Mouse (Mus musculus) erythroblast, embryonic 14.5 days (primary cell): ENCODE measurements around the gene Aagab. TPM values are rescaled to one million over a fixed set of nuclear protein-coding genes. Genes with fewer than 3 reads are reported as not detected.

Source experiments
- H3K27me3 ChIP-seq: 2 replicates; pipeline ENCODE4 v1.6.1; 2012; ENCODE audit warnings: inconsistent platforms; ENCODE audit not compliant: control insufficient read depth
- H3K36me3 ChIP-seq: 2 replicates; pipeline ENCODE4 v1.6.1; 2012; ENCODE audit warnings: mild to moderate bottlenecking, inconsistent platforms; ENCODE audit not compliant: control insufficient read depth
- H3K4me1 ChIP-seq: 2 replicates; pipeline ENCODE4 v1.6.1; 2012; ENCODE audit warnings: inconsistent platforms; ENCODE audit not compliant: control insufficient read depth
- H3K4me3 ChIP-seq: replicated peaks from 2 replicates; pipeline ENCODE3; 2012; ENCODE audit warnings: moderate library complexity, mild to moderate bottlenecking, inconsistent platforms
- H3K9me3 ChIP-seq: 2 replicates; pipeline ENCODE4 v1.6.1; 2012; ENCODE audit warnings: low read length, inconsistent platforms, mixed read lengths; ENCODE audit not compliant: control insufficient read depth
- GATA1 ChIP-seq: IDR thresholded peaks from 2 replicates; pipeline ENCODE4 v1.6.1; 2012; ENCODE audit warnings: low read length, inconsistent platforms, mixed read lengths
- TAL1 ChIP-seq: IDR thresholded peaks from 3 replicates; pipeline ENCODE4 v1.6.1; 2012; ENCODE audit warnings: low read length, inconsistent platforms, mixed read lengths
- polyA plus RNA-seq: library from polyadenylated mRNA; stranded (reverse); fragments of >175 nt; gene quantifications from 2 replicates; pipeline ENCODE4 v1.2.3, GENCODE M21; 2012

Gene Aagab
- polyA plus RNA-seq, 1 experiment = 0.41 TPM

DNA sequence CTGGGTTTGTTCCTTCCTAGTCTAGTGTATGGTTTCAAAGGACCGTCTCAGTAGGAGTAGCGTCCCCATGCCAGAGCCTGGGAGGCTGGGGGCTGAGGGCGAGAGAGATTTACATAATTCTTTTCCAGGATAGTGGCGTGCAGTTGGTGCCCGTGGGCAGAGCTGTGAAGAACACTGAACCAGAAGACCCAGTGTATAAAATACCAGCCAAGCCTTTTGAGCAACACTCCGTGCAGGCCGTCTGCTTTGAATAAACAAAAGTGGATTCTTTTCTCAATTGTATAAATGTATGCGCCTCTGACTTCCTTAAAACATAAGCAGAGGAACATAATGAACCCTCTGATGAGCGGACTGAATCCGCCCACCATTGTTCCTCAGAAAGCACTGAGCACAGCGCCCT is 30.5 kb downstream of the Aagab start:
- H3K4me3 ChIP-seq = no peak overlapping the region
- no peak for TF ChIP-seq GATA1
- TF ChIP-seq TAL1 = no peak
- H3K4me1 ChIP-seq = no peaks in the 10 kb centered on the region
- no peaks in the 10 kb centered on the region for H3K9me3 ChIP-seq
- H3K27me3 ChIP-seq = no peaks in the 10 kb centered on the region
- H3K36me3 ChIP-seq = peaks cover 89% of the 10 kb centered on the region

DNA sequence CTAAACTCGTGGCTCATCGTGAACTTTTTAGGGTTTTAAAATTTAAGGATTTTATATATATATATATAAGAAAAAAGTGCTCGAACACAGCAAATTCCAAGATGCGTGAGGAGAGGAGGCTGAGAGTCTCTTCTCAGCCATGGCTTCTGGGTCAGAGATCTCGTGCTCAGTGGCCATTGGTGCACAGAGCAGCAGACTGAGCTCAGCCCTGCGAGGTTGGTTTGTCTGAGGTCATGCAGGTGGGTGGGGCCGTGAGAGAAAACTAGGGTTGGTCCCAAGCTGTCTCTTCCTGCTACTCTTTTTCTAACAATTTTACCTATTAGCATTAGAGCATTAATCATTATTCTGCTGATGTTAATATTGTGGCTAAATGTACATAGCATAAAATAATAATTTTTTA is 30.9 kb downstream of the Aagab start:
- no peaks in the 10 kb centered on the region for H3K27me3 ChIP-seq
- TF ChIP-seq GATA1 (no peak), TAL1 (no peak)
- H3K36me3 ChIP-seq = peaks cover 89% of the 10 kb centered on the region
- H3K9me3 ChIP-seq = no peaks in the 10 kb centered on the region
- no peak overlapping the region for H3K4me3 ChIP-seq
- no peaks in the 10 kb centered on the region for H3K4me1 ChIP-seq

DNA sequence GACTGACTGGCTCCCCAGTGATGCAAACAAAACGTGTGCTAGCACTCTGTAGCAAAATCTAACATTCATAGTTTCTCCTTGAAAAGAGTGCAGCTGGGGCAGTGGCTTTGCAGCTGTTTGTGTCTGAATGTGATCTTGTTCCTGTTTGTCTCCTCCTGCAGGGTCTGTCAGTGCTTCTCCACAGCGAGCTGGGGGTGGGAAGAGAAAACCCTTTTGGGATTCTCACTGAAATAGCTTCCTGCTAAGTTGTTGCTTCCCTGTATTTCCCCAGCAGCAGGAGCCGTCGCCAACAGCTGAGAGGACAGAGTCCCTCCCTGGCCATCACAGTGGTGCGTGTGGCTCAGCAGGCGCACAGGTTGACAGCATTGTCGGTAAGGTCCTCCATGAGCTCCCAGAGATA is 33.7 kb downstream of the Aagab start:
- H3K4me1 ChIP-seq = no peaks in the 10 kb centered on the region
- H3K27me3 ChIP-seq = no peaks in the 10 kb centered on the region
- H3K9me3 ChIP-seq = no peaks in the 10 kb centered on the region
- TF ChIP-seq GATA1 (no peak), TAL1 (no peak)
- H3K4me3 ChIP-seq = no peak overlapping the region
- H3K36me3 ChIP-seq = peaks cover 89% of the 10 kb centered on the region

DNA sequence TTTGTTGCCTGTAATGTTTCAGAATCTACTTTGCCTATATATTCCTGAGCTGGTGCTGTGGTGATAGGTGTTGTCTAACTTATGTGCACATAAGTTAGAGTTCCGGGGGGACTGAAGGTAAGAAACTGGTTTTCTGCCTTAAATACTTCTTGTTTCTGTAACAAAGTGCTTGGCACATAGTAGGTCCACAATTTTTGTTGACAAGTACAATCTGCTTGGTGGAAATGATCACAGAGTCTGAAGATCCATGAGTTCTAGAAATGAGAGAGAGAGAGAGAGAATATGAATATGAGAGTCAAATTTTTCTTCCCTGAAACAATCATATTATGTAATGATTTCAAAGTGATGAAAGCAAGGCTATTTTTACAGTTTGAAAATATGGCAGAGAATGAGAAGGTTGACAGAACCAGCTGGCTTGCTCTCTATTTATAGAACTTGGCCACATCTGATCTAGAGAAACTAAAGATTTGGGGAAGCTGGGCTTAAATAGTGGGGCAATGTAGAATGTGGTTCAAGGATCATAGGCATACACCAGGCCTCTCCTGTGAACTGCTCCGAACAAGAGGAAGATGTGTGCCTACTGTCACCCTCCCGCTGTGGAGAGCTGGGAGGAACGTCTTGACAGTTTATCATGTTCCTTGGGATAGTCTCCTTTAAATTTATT is 39.7 kb downstream of the Aagab start:
- TF ChIP-seq TAL1 (no peak), GATA1 (no peak)
- no peak overlapping the region for H3K4me3 ChIP-seq
- no peaks in the 10 kb centered on the region for H3K9me3 ChIP-seq
- H3K27me3 ChIP-seq = no peaks in the 10 kb centered on the region
- H3K4me1 ChIP-seq = no peaks in the 10 kb centered on the region
- peaks cover 84% of the 10 kb centered on the region for H3K36me3 ChIP-seq

DNA sequence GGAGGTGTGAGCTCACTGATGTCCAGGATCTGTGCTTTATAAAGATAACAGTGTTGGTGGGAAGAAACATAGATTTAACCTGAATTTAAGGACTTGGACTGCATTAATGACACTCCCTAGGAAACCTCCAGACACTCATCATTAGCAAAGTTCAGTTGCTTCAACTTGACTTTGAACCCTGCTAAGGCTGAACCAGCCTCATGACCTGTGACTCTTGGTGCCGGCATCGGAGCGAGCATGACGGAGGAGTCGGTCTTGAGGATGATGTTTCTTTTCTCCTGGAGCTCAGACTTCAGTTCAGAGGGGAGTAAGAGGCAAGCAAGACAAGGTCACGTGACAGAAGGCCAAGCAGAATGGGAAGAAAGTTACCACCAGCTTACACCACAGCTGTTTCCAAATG is 41.6 kb downstream of the Aagab start:
- H3K36me3 ChIP-seq = peaks cover 81% of the 10 kb centered on the region
- no peak for TF ChIP-seq TAL1
- no peak for TF ChIP-seq GATA1

DNA sequence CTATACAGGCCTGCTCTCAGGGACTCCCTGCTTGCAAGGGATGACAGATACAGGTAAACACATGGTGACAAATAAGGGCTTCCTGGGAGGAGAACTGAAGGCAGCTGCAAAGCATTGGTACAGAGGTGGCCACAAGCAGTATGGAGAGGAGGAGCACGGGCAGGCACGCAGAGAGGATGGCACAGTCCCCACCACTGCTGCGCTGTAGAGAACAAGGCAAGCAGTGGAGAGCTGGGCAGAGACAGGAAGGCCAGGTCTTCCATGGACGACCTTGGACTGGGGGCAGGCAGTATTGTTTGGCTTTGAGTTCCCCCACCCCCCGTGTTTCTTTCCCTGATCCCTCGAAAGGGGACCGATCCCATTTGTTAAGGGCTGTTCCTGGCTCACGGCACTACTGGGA is 42.6 kb downstream of the Aagab start:
- no peaks in the 10 kb centered on the region for H3K4me1 ChIP-seq
- H3K36me3 ChIP-seq = peaks cover 79% of the 10 kb centered on the region
- TF ChIP-seq GATA1 = no peak
- H3K4me3 ChIP-seq = no peak overlapping the region
- H3K27me3 ChIP-seq = no peaks in the 10 kb centered on the region
- H3K9me3 ChIP-seq = no peaks in the 10 kb centered on the region

More for the DNA sequence above, 41.6 kb downstream of the Aagab start:
- no peaks in the 10 kb centered on the region for H3K4me1 ChIP-seq
- no peaks in the 10 kb centered on the region for H3K27me3 ChIP-seq
- H3K9me3 ChIP-seq = no peaks in the 10 kb centered on the region
- H3K4me3 ChIP-seq = no peak overlapping the region

DNA sequence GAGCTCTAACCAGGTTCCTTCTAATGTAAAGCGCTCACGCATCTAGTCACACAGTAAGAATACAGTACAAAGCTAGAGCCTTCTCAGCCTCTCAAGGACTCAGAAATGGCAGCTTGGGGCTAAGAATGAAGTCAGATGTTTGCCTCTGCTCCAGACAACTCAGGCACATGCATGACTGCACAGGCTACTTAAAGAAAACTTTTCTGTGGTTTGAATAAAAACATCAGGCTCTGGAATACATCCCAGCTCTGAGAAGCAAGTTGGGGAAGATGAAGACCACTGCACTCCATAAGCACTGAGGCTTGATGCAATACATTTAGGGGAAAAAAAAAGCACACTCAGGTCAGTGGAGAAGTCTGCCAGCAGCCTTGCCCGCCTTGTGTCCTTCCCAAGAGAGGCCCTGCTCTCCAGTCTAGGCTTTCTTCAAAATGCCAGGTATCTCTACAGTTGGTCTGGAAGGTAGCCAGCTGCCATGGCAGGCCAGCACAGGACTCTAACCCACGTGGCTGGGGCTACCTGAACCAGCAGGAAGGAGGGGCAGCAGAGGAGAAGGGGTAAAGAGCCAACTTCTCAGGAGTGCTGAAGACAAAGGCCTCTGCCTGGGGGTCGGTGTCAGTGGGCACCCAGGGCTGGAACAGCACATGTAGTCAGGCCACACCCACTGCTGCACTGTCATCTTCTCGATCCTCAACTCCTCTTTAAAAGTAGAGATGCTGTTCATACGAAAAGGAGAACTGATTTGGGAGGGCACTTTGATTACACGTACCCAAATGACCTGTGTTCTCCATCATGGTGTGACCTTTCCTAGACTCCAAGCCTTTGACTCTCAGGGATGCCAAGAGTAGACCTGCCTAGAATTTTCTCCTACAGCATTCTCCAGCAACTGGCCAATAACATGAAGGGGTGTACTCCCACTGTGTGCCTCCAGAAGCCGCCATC is 45.4 kb downstream of the Aagab start:
- no peak overlapping the region for H3K4me3 ChIP-seq
- peaks cover 79% of the 10 kb centered on the region for H3K36me3 ChIP-seq
- H3K27me3 ChIP-seq = no peaks in the 10 kb centered on the region
- no peaks in the 10 kb centered on the region for H3K4me1 ChIP-seq
- H3K9me3 ChIP-seq = no peaks in the 10 kb centered on the region
- TF ChIP-seq GATA1 (no peak), TAL1 (no peak)

DNA sequence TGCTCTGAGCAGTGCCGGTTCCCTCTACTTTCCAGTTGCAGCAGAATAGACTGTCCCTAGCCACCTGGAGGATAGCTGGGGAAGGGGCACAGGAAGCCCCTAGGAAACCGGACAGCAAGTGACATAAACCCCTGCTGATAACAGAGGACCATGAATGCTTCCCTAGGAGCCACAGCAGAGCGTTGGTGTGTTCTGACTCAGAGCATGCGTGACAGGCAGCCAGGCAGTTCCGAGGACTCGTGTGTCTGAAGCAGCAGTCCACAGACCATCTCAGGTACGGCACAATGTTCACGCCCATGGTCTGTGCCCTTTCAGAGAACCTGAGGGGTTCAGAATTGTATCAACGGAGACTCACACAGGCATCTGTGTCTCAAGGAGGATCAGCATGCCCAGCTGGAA is 46.1 kb downstream of the Aagab start:
- Histone ChIP-seq H3K27me3 (no peaks in the 10 kb centered on the region), H3K4me3 (no peak overlapping the region), H3K36me3 (peaks cover 78% of the 10 kb centered on the region), H3K9me3 (no peaks in the 10 kb centered on the region), H3K4me1 (no peaks in the 10 kb centered on the region)
- TF ChIP-seq TAL1 (no peak), GATA1 (no peak)

DNA sequence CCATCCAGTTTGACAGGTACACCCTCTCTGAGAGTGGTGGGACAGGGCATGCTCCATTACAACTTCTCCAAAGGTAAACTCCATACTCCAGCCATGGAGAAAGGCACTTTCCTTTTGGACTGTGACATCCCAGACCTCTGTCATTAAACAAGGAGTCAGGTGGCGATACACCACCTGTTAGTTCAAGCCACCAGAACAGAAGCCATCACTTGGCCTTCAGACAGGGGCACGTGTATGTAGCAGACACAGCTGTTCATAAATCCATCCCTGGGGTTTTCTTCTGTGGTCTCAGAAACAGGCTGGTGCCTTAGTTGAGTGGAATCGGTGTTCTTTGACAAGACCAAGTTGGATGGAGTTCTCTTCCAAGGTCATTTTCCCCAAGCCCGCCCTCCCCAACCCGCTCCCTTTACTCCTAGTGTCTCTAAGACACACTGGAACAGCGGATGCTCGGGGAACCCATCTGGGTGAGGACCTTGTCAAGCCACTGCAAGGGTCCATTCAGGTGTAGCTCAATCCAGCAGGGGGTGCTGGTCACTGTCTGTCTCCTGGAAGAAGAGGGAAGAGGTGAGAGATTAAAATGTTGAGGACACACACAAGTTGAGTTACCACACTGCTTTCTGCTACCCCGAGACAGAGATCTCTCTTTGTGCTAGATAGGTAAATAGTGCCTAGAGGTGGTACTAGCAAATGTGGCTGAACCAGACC is 47.5 kb downstream of the Aagab start:
- Histone ChIP-seq H3K4me3 (no peak overlapping the region), H3K27me3 (no peaks in the 10 kb centered on the region), H3K36me3 (peaks cover 73% of the 10 kb centered on the region), H3K9me3 (no peaks in the 10 kb centered on the region), H3K4me1 (no peaks in the 10 kb centered on the region)
- TF ChIP-seq GATA1 = no peak
- no peak for TF ChIP-seq TAL1
